Mouse (Mus musculus): ENCODE data around the gene Mns1.

Mns1 gene

GRCm38 (mm10) chr9:72475511-72475910, 37.7 kb downstream of the Mns1 start:
- no peak for DNase-seq (ENCODE audit: low spot score in 2 of 2)

GRCm38 (mm10) chr9:72477306-72477705, 39.5 kb downstream of the Mns1 start:
- DNase-seq (ENCODE audit: low spot score in 2 of 2), result no peak

- DNase-seq (ENCODE audit: low spot score in 2 of 2), result no peak
Observed at GRCm38 (mm10) chr9:72479276-72479675, 41.5 kb downstream of the Mns1 start.

GRCm38 (mm10) chr9:72488523-72488922, 50.7 kb downstream of the Mns1 start:
- no peak for DNase-seq (ENCODE audit: low spot score in 2 of 2)

GRCm38 (mm10) chr9:72489131-72489530, 51.3 kb downstream of the Mns1 start:
- no peak for DNase-seq (ENCODE audit: low spot score in 2 of 2)

DNA sequence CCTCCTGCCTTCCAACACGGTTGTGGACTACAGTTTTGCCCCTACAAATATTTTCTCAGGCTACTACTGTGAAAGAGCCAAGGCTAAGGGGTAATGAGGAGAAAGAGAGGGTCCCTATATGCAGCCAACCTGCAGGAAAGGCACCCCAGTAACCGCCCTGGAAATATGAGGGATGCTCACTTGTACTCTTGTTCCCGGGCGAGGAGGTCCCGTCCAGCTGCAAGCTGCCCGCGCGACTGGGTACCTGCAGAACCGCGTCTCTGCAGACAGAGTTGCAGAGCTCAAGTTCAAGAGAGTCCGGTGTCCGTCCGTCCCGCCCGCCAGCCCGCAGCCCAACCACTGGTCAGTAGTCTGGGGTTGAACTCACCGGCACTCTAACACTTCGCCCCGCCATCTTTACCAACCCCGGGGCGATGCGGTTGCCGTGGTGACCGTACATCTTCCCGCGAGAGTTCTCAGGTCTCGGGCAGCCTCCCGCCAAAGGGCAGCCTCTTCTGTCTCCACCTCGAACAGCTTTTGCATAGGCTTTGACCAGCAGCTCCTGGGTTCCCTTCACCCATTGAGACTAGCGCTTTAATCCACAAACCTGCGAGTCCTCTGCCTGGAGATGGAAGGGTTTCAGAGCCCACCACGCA, 53.9 kb downstream of the Mns1 start:
- DNase-seq (ENCODE audit: low spot score in 2 of 2), result peak; percentile 88 to 95

- no peak for DNase-seq (ENCODE audit: low spot score in 2 of 2)
Observed at GRCm38 (mm10) chr9:72492194-72492565, 54.4 kb downstream of the Mns1 start, which contains the start of gene Tex9. Tex9 (minus strand) TSS chr9:72492212.

DNA sequence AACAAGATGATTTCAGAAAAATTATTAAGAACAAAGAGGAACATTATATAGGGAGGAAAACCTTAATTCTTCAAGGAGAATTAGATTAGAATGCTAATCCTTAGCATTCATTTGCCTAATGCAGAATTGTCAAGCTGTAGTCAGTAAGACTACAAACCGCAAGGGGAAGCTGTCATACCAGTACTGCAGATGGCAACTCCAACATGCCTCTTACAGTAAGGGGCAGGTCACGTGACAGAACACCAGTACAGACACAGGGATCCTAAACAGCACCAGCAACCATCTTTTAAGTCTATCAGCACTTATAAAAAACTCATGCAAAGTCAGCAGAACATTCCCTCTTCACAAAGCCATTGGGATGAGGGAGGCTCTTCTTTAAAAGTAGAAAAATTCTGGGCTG, 55.7 kb downstream of the Mns1 start:
- DNase-seq (ENCODE audit: low spot score in 2 of 2), result peak in 1 of 2 experiments; percentile 22

DNA sequence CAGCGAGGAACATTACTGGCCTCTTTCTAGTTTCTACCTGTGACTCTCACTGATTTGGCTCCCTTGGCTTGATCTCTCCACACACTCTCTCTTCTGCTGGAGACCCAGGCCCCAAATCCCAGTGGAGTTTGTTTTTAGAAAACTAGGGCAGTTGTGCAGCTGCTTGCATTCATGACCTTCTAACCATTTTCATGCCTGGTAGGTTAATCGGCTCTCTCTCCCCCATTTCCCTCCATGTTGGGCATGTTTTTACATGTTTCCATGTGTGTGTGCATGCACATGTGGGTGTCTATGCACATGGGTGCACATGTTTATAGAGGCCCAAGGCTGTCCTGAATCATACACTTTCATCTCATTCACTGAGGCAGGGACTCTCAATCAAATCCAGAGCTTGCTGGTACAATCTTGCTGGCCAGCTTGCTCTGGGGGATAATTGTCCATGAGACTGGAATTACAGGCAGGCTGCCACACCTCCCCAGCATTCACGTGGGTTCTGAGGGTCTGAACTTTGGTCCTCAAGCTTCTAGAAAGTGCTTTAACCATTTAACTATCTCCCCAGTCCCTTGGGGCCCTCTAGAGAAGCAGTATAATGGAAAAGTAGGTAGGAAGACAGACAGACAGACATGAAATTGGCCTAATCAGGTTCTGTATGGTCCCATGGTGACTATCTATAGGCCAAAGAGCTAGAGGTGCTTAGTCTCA, 56.3 kb downstream of the Mns1 start:
- no peak for DNase-seq (ENCODE audit: low spot score in 2 of 2)

DNA sequence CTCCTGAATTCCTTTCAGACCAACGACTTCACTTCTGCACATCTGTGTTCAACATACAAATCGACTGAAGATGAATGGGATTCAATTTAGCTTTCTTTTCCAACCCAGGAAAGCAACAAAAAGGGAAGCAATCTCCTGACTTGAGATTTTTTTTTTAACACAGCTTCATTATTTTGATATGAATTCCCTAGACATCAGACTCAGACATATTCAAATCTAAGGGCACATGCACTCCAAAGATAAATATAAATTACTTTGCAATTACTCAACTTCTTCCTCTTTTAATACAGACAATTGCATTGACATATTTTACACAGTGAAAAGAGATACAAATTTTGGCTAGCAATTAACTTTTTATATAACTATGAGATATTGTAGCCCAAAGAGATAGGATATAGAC, 58.9 kb downstream of the Mns1 start:
- DNase-seq (ENCODE audit: low spot score in 2 of 2), result no peak

DNA sequence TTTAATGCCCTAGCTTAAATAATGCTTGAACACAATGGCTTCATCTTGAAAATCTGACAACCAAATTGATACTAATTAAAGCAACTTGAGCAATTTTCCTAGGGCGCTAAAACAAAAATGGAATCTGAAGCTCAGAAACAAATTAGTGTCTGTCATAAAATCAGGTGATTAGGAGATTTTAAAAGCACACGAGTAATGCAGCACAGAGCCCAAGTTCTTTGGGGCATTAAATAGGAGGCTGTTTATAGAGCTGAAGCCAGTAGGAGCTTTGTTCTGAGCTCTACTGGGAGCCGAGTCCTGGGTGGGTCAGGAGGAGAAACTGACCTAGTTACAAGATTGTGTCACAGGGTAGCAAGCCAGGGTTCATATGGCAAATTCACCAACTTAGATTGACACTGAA, 59.4 kb downstream of the Mns1 start:
- no peak for DNase-seq (ENCODE audit: low spot score in 2 of 2)
